Mouse (Mus musculus) brain, embryonic 14.5 days (tissue): ENCODE results near the gene Ankrd55.

Experiments used
- CTCF ChIP-seq: fragments of 200-500 bp; IDR thresholded peaks from 2 replicates; pipeline ENCODE4 v1.5.1; 2012; ENCODE audit warnings: inconsistent platforms, mild to moderate bottlenecking, moderate library complexity, borderline replicate concordance; ENCODE audit not compliant: insufficient read depth, insufficient read length; ENCODE audit errors: extremely low read depth
- POLR2A ChIP-seq: fragments of 200-500 bp; IDR thresholded peaks from 2 replicates; pipeline ENCODE4 v1.6.1; 2012; ENCODE audit warnings: mild to moderate bottlenecking, inconsistent platforms, borderline replicate concordance; ENCODE audit not compliant: poor library complexity, insufficient read depth, insufficient read length, severe bottlenecking; ENCODE audit errors: extremely low read depth

- TF ChIP-seq POLR2A, result no peak
- TF ChIP-seq CTCF, result no peak
Measured at GRCm38 (mm10) chr13:112325126-112325525, 36.9 kb downstream of the Ankrd55 start.
